12 mouse cellular contexts compared by ENCODE assay signal in the genomic region with DNA sequence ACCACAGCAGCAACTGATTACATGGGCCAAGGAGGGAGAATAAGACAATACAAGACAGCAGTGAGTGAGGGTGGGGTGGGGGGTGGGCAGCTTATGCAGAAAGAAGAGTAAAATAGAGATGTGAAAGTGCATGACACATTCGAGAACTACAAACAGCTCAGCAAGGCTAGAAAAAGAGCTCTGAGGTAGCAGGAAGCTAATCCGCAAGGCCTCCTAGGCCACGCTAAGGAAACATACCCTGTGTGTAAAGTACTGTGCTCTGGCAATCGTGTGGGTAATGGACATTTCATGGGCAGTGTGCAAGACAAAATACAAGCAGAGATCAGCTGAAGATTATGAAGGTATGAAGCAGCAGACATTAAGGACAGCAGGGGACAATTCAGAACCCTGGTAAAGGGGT. TPM values are rescaled to one million over a fixed set of nuclear protein-coding genes. Genes with fewer than 3 reads are reported as not detected.
DNase-seq lines count a peak whose midpoint lies in the region; ATAC-seq lines count a peak whose summit lies in the region.
"Had no signal": no experiment of that assay in that cellular context is flagged by ENCODE, and none has a peak within 500 bp of the region (broad histone marks: within the 10 kb centered on the region; RNA-seq: fewer than 3 reads in every experiment).

No protein-coding gene starts in this region.

- no peaks in the 10 kb centered on the region for H3K9me3 ChIP-seq in heart, embryonic 12.5 days (replicated peaks)
- H3K9me3 ChIP-seq in heart, embryonic 10.5 days = no peaks in the 10 kb centered on the region
- no peaks in the 10 kb centered on the region for H3K9me3 ChIP-seq in midbrain, embryonic 11.5 days (ENCODE audit: control insufficient read depth, low read length)
- no peaks in the 10 kb centered on the region for H3K9me3 ChIP-seq in midbrain, embryonic 10.5 days (replicated peaks)
- H3K9me3 ChIP-seq in embryonic facial prominence, embryonic 14.5 days (ENCODE audit: control insufficient read depth, low read length) = no peaks in the 10 kb centered on the region

- ATAC-seq in heart, embryonic 12.5 days (ENCODE audit: insufficient number of reproducible peaks, low FRiP score) = no peak
- no peak for ATAC-seq in midbrain, embryonic 11.5 days (ENCODE audit: low FRiP score)
- no peak for ATAC-seq in embryonic facial prominence, embryonic 14.5 days (ENCODE audit: low read depth)
- peak; percentile 27; the same call in 1 of the 2 replicates for ATAC-seq in monocyte, adult 5-6 weeks (replicated peaks; ENCODE audit: insufficient number of reproducible peaks, low FRiP score, low TSS enrichment, poor library complexity, severe bottlenecking)

- H3K36me3 ChIP-seq in heart, embryonic 12.5 days = no peaks in the 10 kb centered on the region
- H3K36me3 ChIP-seq in heart, embryonic 10.5 days = 0 out of 2 replicates have a peak, but pooled peaks cover 5% of the 10 kb centered on the region
- no peaks in the 10 kb centered on the region for H3K36me3 ChIP-seq in midbrain, embryonic 11.5 days (ENCODE audit: control insufficient read depth, insufficient read depth, low read length)
- H3K36me3 ChIP-seq in midbrain, embryonic 10.5 days = peaks cover 23% of the 10 kb centered on the region
- H3K36me3 ChIP-seq in embryonic facial prominence, embryonic 14.5 days (ENCODE audit: control insufficient read depth, insufficient read depth, low read length) = no peaks in the 10 kb centered on the region

- no peak overlapping the region; the same call in 1 of the 2 replicates for H3K4me2 ChIP-seq in heart, embryonic 12.5 days
- no peak overlapping the region for H3K4me2 ChIP-seq in midbrain, embryonic 11.5 days
- no peak overlapping the region for H3K4me2 ChIP-seq in embryonic facial prominence, embryonic 14.5 days (ENCODE audit: low read depth, low read length)

- WGBS in heart, embryonic 12.5 days = 70% methylated on average over 4 of the region's 4 CpGs
- 80% methylated on average over 4 of the region's 4 CpGs for WGBS in heart, embryonic 10.5 days
- 72% methylated on average over 4 of the region's 4 CpGs for WGBS in midbrain, embryonic 11.5 days
- 74% methylated on average over 4 of the region's 4 CpGs for WGBS in midbrain, embryonic 10.5 days
- 73% methylated on average over 4 of the region's 4 CpGs for WGBS in embryonic facial prominence, embryonic 14.5 days

- H3K9ac ChIP-seq in heart, embryonic 12.5 days = 0 out of 2 replicates have a peak overlapping the region, but pooled peaks have one; percentile 20
- 0 out of 2 replicates have a peak overlapping the region, but pooled peaks have one; percentile 9 for H3K9ac ChIP-seq in midbrain, embryonic 11.5 days (ENCODE audit: low read length)
- H3K9ac ChIP-seq in embryonic facial prominence, embryonic 14.5 days (ENCODE audit: low read depth, low read length) = peak overlapping the region; percentile 19; the same call in 1 of the 2 replicates

- no peak overlapping the region for H3K4me3 ChIP-seq in heart, embryonic 12.5 days
- no peak overlapping the region for H3K4me3 ChIP-seq in heart, embryonic 10.5 days
- no peak overlapping the region for H3K4me3 ChIP-seq in midbrain, embryonic 11.5 days (ENCODE audit: low read depth, low read length)
- no peak overlapping the region for H3K4me3 ChIP-seq in midbrain, embryonic 10.5 days
- H3K4me3 ChIP-seq in embryonic facial prominence, embryonic 14.5 days (ENCODE audit: low read depth, low read length) = no peak overlapping the region
- H3K4me3 ChIP-seq: myocyte had no signal

- no peak for DNase-seq in heart, embryonic 10.5 days (ENCODE audit: low spot score)
- no peak for DNase-seq in midbrain, embryonic 11.5 days (ENCODE audit: low spot score, missing footprints)
- DNase-seq in midbrain, embryonic 10.5 days (ENCODE audit: low spot score) = no peak
- no peak for DNase-seq in embryonic facial prominence, embryonic 14.5 days (ENCODE audit: low spot score)
- DNase-seq in adrenal gland, postnatal 4 days (ENCODE audit: low spot score in 2 of 2) = no peak
- DNase-seq in T-cell, adult 2 months (ENCODE audit: low spot score) = no peak
- DNase-seq: heart, postnatal 14 days; lung, postnatal 10 days; thymus, adult 2 months had no signal

- no peak overlapping the region for H3K27ac ChIP-seq in heart, embryonic 12.5 days (ENCODE audit: poor library complexity, severe bottlenecking)
- no peak overlapping the region for H3K27ac ChIP-seq in heart, embryonic 10.5 days
- no peak overlapping the region for H3K27ac ChIP-seq in midbrain, embryonic 11.5 days (ENCODE audit: low read depth, low read length)
- H3K27ac ChIP-seq in midbrain, embryonic 10.5 days (replicated peaks) = no peak overlapping the region
- no peak overlapping the region for H3K27ac ChIP-seq in embryonic facial prominence, embryonic 14.5 days (replicated peaks; ENCODE audit: low read depth, low read length)

- H3K27me3 ChIP-seq in heart, embryonic 12.5 days (replicated peaks) = no peaks in the 10 kb centered on the region
- no peaks in the 10 kb centered on the region for H3K27me3 ChIP-seq in heart, embryonic 10.5 days (ENCODE audit: insufficient read depth, poor library complexity, severe bottlenecking)
- no peaks in the 10 kb centered on the region for H3K27me3 ChIP-seq in midbrain, embryonic 11.5 days (ENCODE audit: control insufficient read depth, insufficient read depth, low read length)
- no peaks in the 10 kb centered on the region for H3K27me3 ChIP-seq in midbrain, embryonic 10.5 days (ENCODE audit: low read depth, poor library complexity, severe bottlenecking)
- no peaks in the 10 kb centered on the region for H3K27me3 ChIP-seq in embryonic facial prominence, embryonic 14.5 days (replicated peaks; ENCODE audit: control insufficient read depth, insufficient read depth, low read length)

- peaks cover 45% of the 10 kb centered on the region for H3K4me1 ChIP-seq in heart, embryonic 12.5 days (replicated peaks)
- peaks cover 43% of the 10 kb centered on the region for H3K4me1 ChIP-seq in heart, embryonic 10.5 days
- H3K4me1 ChIP-seq in midbrain, embryonic 11.5 days (ENCODE audit: control insufficient read depth, insufficient read depth, low read length) = peaks cover 15% of the 10 kb centered on the region
- peaks cover 32% of the 10 kb centered on the region for H3K4me1 ChIP-seq in midbrain, embryonic 10.5 days
- peaks cover 14% of the 10 kb centered on the region for H3K4me1 ChIP-seq in embryonic facial prominence, embryonic 14.5 days (ENCODE audit: control insufficient read depth, insufficient read depth, low read length)

RNA-seq across cellular contexts. Expression of gene Rnf34, which starts 45.0 kb away (rescaled TPM):
- 26.2 and 32.4 TPM in 2 replicates for polyA plus RNA-seq in heart, embryonic 12.5 days (2016; fragmentation: Nextera tagmentation; extraction: Ambion mirVana)
- polyA plus RNA-seq in heart, embryonic 10.5 days (2016; fragmentation: Nextera tagmentation; extraction: Ambion mirVana) = 33.6 and 35.3 TPM in 2 replicates
- 54.9 and 65.9 TPM in 2 replicates for polyA plus RNA-seq in midbrain, embryonic 11.5 days (2014; fragmentation: Nextera tagmentation; extraction: Ambion mirVana)
- 50.6 and 56.7 TPM in 2 replicates for polyA plus RNA-seq in midbrain, embryonic 10.5 days (2016; fragmentation: Nextera tagmentation; extraction: Ambion mirVana)
- polyA plus RNA-seq in embryonic facial prominence, embryonic 14.5 days (2014; fragmentation: Nextera tagmentation; extraction: Ambion mirVana) = 32.8 and 37.1 TPM in 2 replicates
- 23.9 to 25.5 TPM (median 24.1 TPM) in 3 replicates for total RNA-seq in monocyte, adult 5-6 weeks (2017)
- 10 to 100 TPM; 21.1 to 24.5 TPM for total RNA-seq in adrenal gland, postnatal 4 days (2021)
